ENCODE assay signal across 20 mouse cellular contexts in the genomic region with DNA sequence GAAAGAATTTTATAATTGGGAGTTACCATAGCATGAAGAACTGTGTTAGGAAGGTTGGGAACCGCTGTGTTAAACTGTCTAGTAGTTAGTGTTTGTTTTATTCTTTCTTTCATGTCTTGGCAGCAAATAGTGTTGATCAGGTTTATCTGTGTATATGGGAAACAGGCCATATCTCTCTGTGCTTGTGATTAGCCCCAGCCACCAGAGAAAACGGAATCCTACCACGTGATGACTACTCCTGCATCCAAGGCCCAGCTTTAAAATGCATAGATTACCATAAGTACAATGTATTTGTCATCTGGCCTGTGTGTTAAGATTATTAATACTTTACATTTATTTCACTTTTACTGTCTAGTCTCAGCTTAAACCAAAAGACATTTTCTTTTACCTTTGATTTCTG.
"Had no signal": no experiment of that assay in that cellular context is flagged by ENCODE, and none has a peak within 500 bp of the region (broad histone marks: within the 10 kb centered on the region; RNA-seq: fewer than 3 reads in every experiment).

No protein-coding gene starts in this region.

- DNase-seq: lung, adult 18-20 months; lung, embryonic 14.5 days; lung, postnatal 10 days; lung, postnatal 4 days; midbrain, embryonic 14.5 days; retina, postnatal 1 day; right cerebral cortex, adult 18-20 months; right cerebral cortex, postnatal 25 days; right cerebral cortex, postnatal 4 days; spleen, adult 18-20 months; thymus, adult 18-20 months; thymus, postnatal 14 days; thymus, postnatal 36 days had no signal

- H3K27ac ChIP-seq: midbrain, embryonic 10.5 days; midbrain, embryonic 12.5 days; neural tube, embryonic 13.5 days; neural tube, embryonic 15.5 days had no signal

- H3K36me3 ChIP-seq: midbrain, embryonic 12.5 days; neural tube, embryonic 13.5 days; neural tube, embryonic 15.5 days had no signal

- H3K4me1 ChIP-seq: midbrain, embryonic 10.5 days; midbrain, embryonic 12.5 days; neural tube, embryonic 13.5 days; neural tube, embryonic 15.5 days had no signal

- ATAC-seq: midbrain, embryonic 16.5 days had no signal

- H3K4me3 ChIP-seq: midbrain, embryonic 10.5 days; midbrain, embryonic 12.5 days; myocyte; neural tube, embryonic 13.5 days; neural tube, embryonic 15.5 days had no signal

- H3K27me3 ChIP-seq: megakaryocyte, embryonic 14.5 days; midbrain, embryonic 12.5 days; neural tube, embryonic 13.5 days; neural tube, embryonic 15.5 days had no signal

- H3K4me2 ChIP-seq: lung, embryonic 14.5 days; midbrain, embryonic 12.5 days; neural tube, embryonic 13.5 days; neural tube, embryonic 15.5 days had no signal

- H3K9me3 ChIP-seq: megakaryocyte, embryonic 14.5 days; midbrain, embryonic 12.5 days; neural tube, embryonic 13.5 days; neural tube, embryonic 15.5 days had no signal

- H3K9ac ChIP-seq: lung, embryonic 14.5 days; midbrain, embryonic 12.5 days; neural tube, embryonic 13.5 days; neural tube, embryonic 15.5 days had no signal
